Mouse (Mus musculus) heart, postnatal 0 days (tissue): ENCODE measurements around the gene Zfp672. TPM values are rescaled to one million over a fixed set of nuclear protein-coding genes. Genes with fewer than 3 reads are reported as not detected.

Experiments
- ATAC-seq: fragments of 200-750 bp; cut with Nextera tagmentation; 2 replicates; pipeline ENCODE4 v1.8.0; 2017; ENCODE audit warnings: low read depth, moderate number of reproducible peaks, moderate library complexity; ENCODE audit not compliant: insufficient read depth
- DNase-seq: peaks from one replicate; pipeline ENCODE4 v3.0.0-alpha.2; 2016; ENCODE audit warnings: low spot score
- H3K27ac ChIP-seq: fragments of 300-500 bp; sonication (generic); 2 replicates; pipeline ENCODE4 v1.5.1; 2014; ENCODE audit warnings: low read depth, mild to moderate bottlenecking
- H3K27me3 ChIP-seq: fragments of 300-500 bp; sonication (generic); 2 replicates; pipeline ENCODE4 v1.6.1; 2014; ENCODE audit warnings: low read length, mixed read lengths; ENCODE audit not compliant: control insufficient read depth, insufficient read depth
- H3K36me3 ChIP-seq: fragments of 300-500 bp; sonication (generic); replicated peaks from 2 replicates; pipeline ENCODE4 v1.6.1; 2014; ENCODE audit warnings: low read length, mixed read lengths; ENCODE audit not compliant: control insufficient read depth, insufficient read depth
- H3K4me1 ChIP-seq: fragments of 300-500 bp; sonication (generic); 2 replicates; pipeline ENCODE4 v1.6.1; 2014; ENCODE audit warnings: antibody characterized with exemption; ENCODE audit not compliant: control insufficient read depth, insufficient read depth
- H3K4me2 ChIP-seq: fragments of 300-500 bp; sonication (generic); 2 replicates; pipeline ENCODE4 v1.6.1; 2014; ENCODE audit warnings: low read depth, mild to moderate bottlenecking, low read length, moderate library complexity
- H3K4me3 ChIP-seq: fragments of 300-500 bp; sonication (generic); 2 replicates; pipeline ENCODE4 v1.5.1; 2014; ENCODE audit warnings: low read depth, low read length
- H3K9ac ChIP-seq: fragments of 300-500 bp; sonication (generic); replicated peaks from 2 replicates; pipeline ENCODE4 v1.6.1; 2014; ENCODE audit warnings: low read depth, low read length, mixed read lengths
- H3K9me3 ChIP-seq: fragments of 300-500 bp; sonication (generic); replicated peaks from 2 replicates; pipeline ENCODE4 v1.6.1; 2016; ENCODE audit warnings: low read length; ENCODE audit not compliant: control insufficient read depth
- CTCF ChIP-seq: IDR thresholded peaks from 2 replicates; pipeline ENCODE4 v1.5.1; 2016; ENCODE audit warnings: antibody characterized with exemption, control low read depth, low read depth
- EP300 ChIP-seq: IDR thresholded peaks from 2 replicates; pipeline ENCODE4 v1.6.1; 2016; ENCODE audit warnings: antibody characterized with exemption, low read depth
- WGBS: fragments of 180-500 bp; shearing (Covaris S2); extraction: QIAGEN DNeasy Blood & Tissue Kit; methylation state at CpG from one replicate; pipeline ENCODE4 v1.1.7; 2014; 5-methylcytosine and 5-hydroxymethylcytosine counted together
- polyA plus RNA-seq: library from polyadenylated mRNA; unstranded; fragments of >200 nt; fragmentation: Nextera tagmentation; extraction: Ambion mirVana; gene quantifications from 2 replicates; pipeline ENCODE4 v1.2.1, GENCODE M21; 2015
- total RNA-seq: library from RNA; depleted of rRNA; stranded (reverse); fragments of >200 nt; gene quantifications from 2 replicates; pipeline ENCODE4 v1.2.3, GENCODE M21; 2014; ENCODE audit warnings: low replicate concordance

Gene Zfp672
- total and polyA plus RNA-seq, 2 experiments from 2014 or later, result 31.4 to 60.8 TPM

GRCm38 (mm10) chr11:58323570-58324340, 6.4 kb downstream of the Zfp672 start:
- ATAC-seq, result peak; percentile 5; the same call in 1 of the 2 replicates
- Histone ChIP-seq H3K27ac (peak overlapping the region; percentile 97), H3K9ac (peak overlapping the region; percentile 73), H3K4me1 (peaks cover 19% of the 10 kb centered on the region), H3K36me3 (peaks cover 33% of the 10 kb centered on the region), H3K27me3 (no peaks in the 10 kb centered on the region), H3K4me3 (peak overlapping the region; percentile 67), H3K9me3 (peaks cover 3% of the 10 kb centered on the region; the same call in 1 of the 2 replicates), H3K4me2 (peak overlapping the region; percentile 85)
- WGBS, result 13% methylated on average over 24 of the region's 24 CpGs
- DNase-seq, result peak; percentile 32
- TF ChIP-seq EP300 (no peak), CTCF (no peak)

- H3K4me2 ChIP-seq, result peak overlapping the region; percentile 85
- H3K4me3 ChIP-seq, result peak overlapping the region; percentile 67
- H3K9ac ChIP-seq, result peak overlapping the region; percentile 73
- DNase-seq (peak; percentile 97), ATAC-seq (peak; percentile 99)
- H3K9me3 ChIP-seq, result peaks cover 3% of the 10 kb centered on the region; the same call in 1 of the 2 replicates
- H3K27ac ChIP-seq, result peak overlapping the region; percentile 97
- TF ChIP-seq CTCF (no peak), EP300 (no peak)
- peaks cover 40% of the 10 kb centered on the region for H3K36me3 ChIP-seq
- H3K27me3 ChIP-seq, result no peaks in the 10 kb centered on the region
- under 1% methylated on average over 63 of the region's 63 CpGs for WGBS
- H3K4me1 ChIP-seq, result peaks cover 19% of the 10 kb centered on the region
Observed at GRCm38 (mm10) chr11:58322824-58323569, 7.1 kb downstream of the Zfp672 start.

- peaks cover 46% of the 10 kb centered on the region for H3K36me3 ChIP-seq
- ATAC-seq, result no peak
Observed at GRCm38 (mm10) chr11:58316768-58317390, 13.3 kb downstream of the Zfp672 start.

GRCm38 (mm10) chr11:58316344-58316743, 13.8 kb downstream of the Zfp672 start:
- DNase-seq, result no peak
- Histone ChIP-seq H3K4me1 (0 out of 2 replicates have a peak, but pooled peaks cover 6% of the 10 kb centered on the region), H3K9ac (no peak overlapping the region), H3K27ac (no peak overlapping the region), H3K4me3 (no peak overlapping the region), H3K4me2 (no peak overlapping the region), H3K9me3 (no peaks in the 10 kb centered on the region), H3K27me3 (no peaks in the 10 kb centered on the region), H3K36me3 (peaks cover 45% of the 10 kb centered on the region)
- no peak for ATAC-seq
- WGBS, result 84% methylated on average over 17 of the region's 17 CpGs
- TF ChIP-seq EP300, result no peak

More at GRCm38 (mm10) chr11:58316768-58317390, 13.3 kb downstream of the Zfp672 start:
- no peak overlapping the region for H3K4me3 ChIP-seq
- no peak overlapping the region for H3K9ac ChIP-seq
- no peaks in the 10 kb centered on the region for H3K27me3 ChIP-seq
- no peak for DNase-seq
- TF ChIP-seq EP300, result no peak
- no peak for TF ChIP-seq CTCF
- no peak overlapping the region for H3K4me2 ChIP-seq
- no peaks in the 10 kb centered on the region for H3K9me3 ChIP-seq
- H3K27ac ChIP-seq, result no peak overlapping the region
- WGBS, result 72% methylated on average over 28 of the region's 28 CpGs
- peaks cover 11% of the 10 kb centered on the region for H3K4me1 ChIP-seq

GRCm38 (mm10) chr11:58315536-58316168, 14.5 kb downstream of the Zfp672 start:
- H3K4me1 ChIP-seq, result 0 out of 2 replicates have a peak, but pooled peaks cover under 1% of the 10 kb centered on the region
- H3K4me2 ChIP-seq, result no peak overlapping the region
- peaks cover 40% of the 10 kb centered on the region for H3K36me3 ChIP-seq
- H3K9ac ChIP-seq, result no peak overlapping the region
- ATAC-seq, result no peak
- no peaks in the 10 kb centered on the region for H3K9me3 ChIP-seq
- H3K27me3 ChIP-seq, result no peaks in the 10 kb centered on the region
- no peak overlapping the region for H3K27ac ChIP-seq
- no peak for TF ChIP-seq CTCF
- TF ChIP-seq EP300, result no peak
- DNase-seq, result no peak
- H3K4me3 ChIP-seq, result no peak overlapping the region
- 90% methylated on average over 5 of the region's 5 CpGs for WGBS
